Mouse (Mus musculus) megakaryocyte, embryonic 14.5 days (primary cell): ENCODE data around the gene Nt5dc1.

Experiments
- FLI1 ChIP-seq: IDR thresholded peaks from 2 replicates; pipeline ENCODE4 v1.6.1; 2012; ENCODE audit warnings: low read length, inconsistent platforms, mixed read lengths
- GATA1 ChIP-seq: IDR thresholded peaks from 3 replicates; pipeline ENCODE4 v1.6.1; 2012; ENCODE audit warnings: mixed read lengths, low read length, inconsistent platforms, borderline replicate concordance

DNA sequence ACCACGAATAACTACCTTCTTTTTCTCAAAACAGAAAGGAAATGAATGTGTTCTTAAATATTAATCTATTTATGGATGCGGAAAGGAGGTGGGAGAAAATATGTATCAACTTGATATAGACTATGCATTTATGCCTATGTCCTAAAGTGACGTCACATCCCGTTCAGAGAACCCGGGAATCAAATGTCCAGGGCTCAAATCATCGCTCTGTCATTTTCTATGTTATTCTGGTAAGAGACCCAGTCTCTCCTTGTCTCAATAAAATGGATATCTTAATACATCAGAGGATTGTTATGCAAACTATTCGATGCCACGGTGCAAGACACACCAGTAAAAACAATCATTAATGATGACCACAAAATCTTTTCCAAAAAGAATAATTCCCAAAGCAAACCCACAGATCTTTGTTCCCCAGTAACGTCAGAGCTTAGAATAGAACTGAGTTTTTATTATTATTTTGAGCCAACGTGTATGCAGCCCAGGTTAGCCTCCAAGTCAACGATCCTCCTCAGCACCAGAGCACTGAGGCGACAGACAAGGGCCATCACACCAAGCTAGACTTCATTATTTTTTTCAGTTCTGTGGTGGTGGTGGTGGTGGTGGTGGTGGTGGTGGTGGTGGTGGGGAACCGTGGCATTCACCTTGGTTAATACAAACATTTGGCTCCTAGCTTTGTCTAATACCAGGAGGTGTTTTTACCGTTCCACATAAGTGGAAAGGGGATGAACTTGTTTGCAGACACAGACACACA, 137.0 kb downstream of the Nt5dc1 start:
- TF ChIP-seq GATA1: no peak
- no peak for TF ChIP-seq FLI1
